Mouse (Mus musculus) kidney, adult 2 months (tissue): ENCODE results near the gene Adam10.

Experiments
- CTCF ChIP-seq: fragments of 200-500 bp; conservative IDR thresholded peaks from 2 replicates; pipeline ENCODE4 v1.5.1; 2011; ENCODE audit warnings: low read depth, mild to moderate bottlenecking, control low read depth, low read length, moderate library complexity, mixed read lengths; ENCODE audit not compliant: insufficient read depth, insufficient read length
- POLR2A ChIP-seq: fragments of 200-500 bp; IDR thresholded peaks from one replicate; pipeline ENCODE4 v1.6.1; 2011; ENCODE audit warnings: low read depth, low read length, control low read depth

- TF ChIP-seq POLR2A (no peak), CTCF (no peak)
Observed at GRCm38 (mm10) chr9:70691772-70692693, 13.2 kb downstream of the Adam10 start.
